Mouse (Mus musculus) heart, postnatal 0 days (tissue): ENCODE data around the gene Rnf151. TPM values are rescaled to one million over a fixed set of nuclear protein-coding genes. Genes with fewer than 3 reads are reported as not detected.
A peak's percentile ranks its signal among the peaks of the same experiment; 100 is the strongest.

ENCODE experiments used
- ATAC-seq: fragments of 200-750 bp; cut with Nextera tagmentation; 2 replicates; pipeline ENCODE4 v1.8.0; 2017; ENCODE audit warnings: low read depth, moderate number of reproducible peaks, moderate library complexity; ENCODE audit not compliant: insufficient read depth
- DNase-seq: peaks from one replicate; pipeline ENCODE4 v3.0.0-alpha.2; 2016; ENCODE audit warnings: low spot score
- H3K27ac ChIP-seq: fragments of 300-500 bp; sonication (generic); 2 replicates; pipeline ENCODE4 v1.5.1; 2014; ENCODE audit warnings: low read depth, mild to moderate bottlenecking
- H3K27me3 ChIP-seq: fragments of 300-500 bp; sonication (generic); 2 replicates; pipeline ENCODE4 v1.6.1; 2014; ENCODE audit warnings: low read length, mixed read lengths; ENCODE audit not compliant: control insufficient read depth, insufficient read depth
- H3K36me3 ChIP-seq: fragments of 300-500 bp; sonication (generic); replicated peaks from 2 replicates; pipeline ENCODE4 v1.6.1; 2014; ENCODE audit warnings: low read length, mixed read lengths; ENCODE audit not compliant: control insufficient read depth, insufficient read depth
- H3K4me1 ChIP-seq: fragments of 300-500 bp; sonication (generic); 2 replicates; pipeline ENCODE4 v1.6.1; 2014; ENCODE audit warnings: antibody characterized with exemption; ENCODE audit not compliant: control insufficient read depth, insufficient read depth
- H3K4me2 ChIP-seq: fragments of 300-500 bp; sonication (generic); 2 replicates; pipeline ENCODE4 v1.6.1; 2014; ENCODE audit warnings: low read depth, mild to moderate bottlenecking, low read length, moderate library complexity
- H3K4me3 ChIP-seq: fragments of 300-500 bp; sonication (generic); 2 replicates; pipeline ENCODE4 v1.5.1; 2014; ENCODE audit warnings: low read depth, low read length
- H3K9ac ChIP-seq: fragments of 300-500 bp; sonication (generic); replicated peaks from 2 replicates; pipeline ENCODE4 v1.6.1; 2014; ENCODE audit warnings: low read depth, low read length, mixed read lengths
- H3K9me3 ChIP-seq: fragments of 300-500 bp; sonication (generic); replicated peaks from 2 replicates; pipeline ENCODE4 v1.6.1; 2016; ENCODE audit warnings: low read length; ENCODE audit not compliant: control insufficient read depth
- CTCF ChIP-seq: IDR thresholded peaks from 2 replicates; pipeline ENCODE4 v1.5.1; 2016; ENCODE audit warnings: antibody characterized with exemption, control low read depth, low read depth
- EP300 ChIP-seq: IDR thresholded peaks from 2 replicates; pipeline ENCODE4 v1.6.1; 2016; ENCODE audit warnings: antibody characterized with exemption, low read depth
- WGBS: fragments of 180-500 bp; shearing (Covaris S2); extraction: QIAGEN DNeasy Blood & Tissue Kit; methylation state at CpG from one replicate; pipeline ENCODE4 v1.1.7; 2014; 5-methylcytosine and 5-hydroxymethylcytosine counted together
- polyA plus RNA-seq: library from polyadenylated mRNA; unstranded; fragments of >200 nt; fragmentation: Nextera tagmentation; extraction: Ambion mirVana; gene quantifications from 2 replicates; pipeline ENCODE4 v1.2.1, GENCODE M21; 2015
- total RNA-seq: library from RNA; depleted of rRNA; stranded (reverse); fragments of >200 nt; gene quantifications from 2 replicates; pipeline ENCODE4 v1.2.3, GENCODE M21; 2014; ENCODE audit warnings: low replicate concordance

The Rnf151 gene
- total and polyA plus RNA-seq, 2 experiments from 2014 or later, result not detected

- TF ChIP-seq EP300 (no peak), CTCF (no peak)
- DNase-seq, result no peak
- H3K4me3 ChIP-seq, result no peak overlapping the region
- peaks cover 18% of the 10 kb centered on the region for H3K4me1 ChIP-seq
- no peak overlapping the region for H3K27ac ChIP-seq
- no peaks in the 10 kb centered on the region for H3K9me3 ChIP-seq
- ATAC-seq, result no peak
- H3K4me2 ChIP-seq, result no peak overlapping the region
- 58% methylated on average over 9 of the region's 9 CpGs for WGBS
- H3K9ac ChIP-seq, result no peak overlapping the region
- H3K27me3 ChIP-seq, result no peaks in the 10 kb centered on the region
- peaks cover 36% of the 10 kb centered on the region for H3K36me3 ChIP-seq
Observed at GRCm38 (mm10) chr17:24698715-24699114, 19.1 kb downstream of the Rnf151 start.

DNA sequence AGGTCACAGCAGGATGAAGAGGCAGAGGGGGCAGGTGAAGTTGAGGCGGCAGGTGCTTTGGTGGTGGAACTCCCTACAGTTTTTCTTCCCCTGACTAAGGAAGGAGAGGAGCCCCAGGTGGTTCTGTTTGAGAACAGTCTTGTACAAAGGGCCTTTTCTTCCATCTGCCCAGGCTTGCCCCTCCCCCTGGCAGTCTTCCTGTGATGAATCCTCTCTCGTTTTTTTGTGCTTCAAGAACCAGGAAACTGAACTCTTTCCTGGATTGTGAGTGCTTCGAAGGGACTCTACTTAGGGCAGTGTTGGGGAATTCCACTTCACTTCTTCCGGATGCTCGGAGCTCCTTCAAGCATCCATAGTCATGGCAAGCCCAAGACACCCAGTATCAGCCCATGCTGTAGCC, 19.9 kb downstream of the Rnf151 start:
- H3K9ac ChIP-seq, result no peak overlapping the region
- no peak overlapping the region for H3K27ac ChIP-seq
- no peak for ATAC-seq
- H3K4me3 ChIP-seq, result no peak overlapping the region
- H3K36me3 ChIP-seq, result peaks cover 32% of the 10 kb centered on the region
- no peak overlapping the region for H3K4me2 ChIP-seq
- TF ChIP-seq CTCF, result no peak
- no peak for TF ChIP-seq EP300
- no peaks in the 10 kb centered on the region for H3K9me3 ChIP-seq
- peaks cover 18% of the 10 kb centered on the region for H3K4me1 ChIP-seq
- 16% methylated on average over 5 of the region's 5 CpGs for WGBS
- DNase-seq, result no peak
- no peaks in the 10 kb centered on the region for H3K27me3 ChIP-seq

DNA sequence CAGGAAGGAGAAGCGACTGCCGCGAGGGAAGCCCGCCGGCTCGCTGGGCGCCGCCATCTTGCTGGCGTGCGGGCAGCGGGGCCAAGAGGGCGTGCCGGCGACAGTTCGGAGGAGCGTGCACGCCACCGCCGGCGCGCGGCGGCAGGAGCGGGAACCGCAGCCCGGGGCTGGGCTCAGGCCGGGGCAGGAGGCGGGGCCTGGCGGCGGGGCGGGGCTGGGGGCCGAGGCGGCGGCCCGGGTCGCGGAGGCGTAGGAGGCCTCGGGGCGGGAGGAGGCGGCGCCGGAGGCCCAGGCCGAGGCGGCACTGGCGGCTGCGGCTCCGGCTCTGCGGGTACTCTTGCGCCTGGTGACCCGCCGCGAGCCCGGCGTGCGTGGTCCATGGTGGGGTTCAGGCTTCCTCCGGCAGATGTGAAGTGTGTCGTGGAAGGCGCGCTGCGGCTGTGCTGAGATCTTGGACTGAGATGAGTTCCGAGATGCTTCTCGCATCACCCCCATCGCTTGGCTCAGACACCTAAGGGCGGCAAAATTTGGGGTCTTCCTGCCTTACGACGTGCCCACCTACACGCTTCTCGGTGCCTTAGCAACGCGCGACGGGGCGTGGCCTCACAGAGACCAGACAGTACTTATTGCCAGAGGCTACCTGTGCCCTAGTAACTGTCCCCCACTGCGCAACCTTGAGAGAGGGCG, 21.7 kb downstream of the Rnf151 start, which contains the start of the genes Gfer and Noxo1:
TSS of gene Gfer (minus strand) at position 146 of the 687 bp plus-strand sequence.
TSS of gene Noxo1 (plus strand) at position 224 of the 687 bp plus-strand sequence.
- no peaks in the 10 kb centered on the region for H3K9me3 ChIP-seq
- H3K4me1 ChIP-seq, result peaks cover 18% of the 10 kb centered on the region
- peak within 1 kb of the TSS; percentile 87 for H3K4me3 ChIP-seq
- TF ChIP-seq CTCF (no peak), EP300 (no peak)
- H3K9ac ChIP-seq, result peak within 1 kb of the TSS; percentile 83
- under 1% methylated on average over 70 of the region's 76 CpGs for WGBS
- no peaks in the 10 kb centered on the region for H3K27me3 ChIP-seq
- H3K4me2 ChIP-seq, result peak within 1 kb of the TSS; percentile 73
- peak; percentile 94 for ATAC-seq
- H3K27ac ChIP-seq, result peak within 1 kb of the TSS; percentile 69
- peak; percentile 85 for DNase-seq
- H3K36me3 ChIP-seq, result peaks cover 14% of the 10 kb centered on the region

- TF ChIP-seq CTCF (no peak), EP300 (no peak)
- 10% methylated on average over 47 of the region's 51 CpGs for WGBS
Observed at GRCm38 (mm10) chr17:24695326-24696010, 22.4 kb downstream of the Rnf151 start.

DNA sequence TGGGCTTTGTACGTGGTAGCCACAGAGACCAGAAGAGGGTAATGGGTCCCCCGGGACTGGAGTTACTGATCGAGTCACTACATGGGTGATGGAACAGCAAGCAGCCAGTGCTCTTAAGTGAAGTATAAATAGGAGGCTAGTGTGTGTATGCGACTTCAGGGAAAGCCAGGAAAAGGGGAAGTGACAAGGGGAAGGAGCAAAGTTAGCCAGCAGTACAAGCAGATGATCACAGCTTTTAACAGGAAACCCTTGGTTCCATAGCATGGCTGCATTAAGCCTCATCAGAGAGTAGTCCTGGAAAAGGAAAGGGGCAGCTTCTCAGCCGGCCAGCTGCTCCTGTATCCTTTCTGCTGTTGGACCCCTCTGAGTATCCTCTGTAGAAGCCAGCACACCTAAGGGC, 25.5 kb downstream of the Rnf151 start:
- 83% methylated on average over 5 of the region's 5 CpGs for WGBS
- Histone ChIP-seq H3K27me3 (peaks cover 35% of the 10 kb centered on the region), H3K9ac (no peak overlapping the region), H3K4me3 (no peak overlapping the region), H3K27ac (no peak overlapping the region), H3K4me2 (no peak overlapping the region), H3K9me3 (no peaks in the 10 kb centered on the region), H3K36me3 (no peaks in the 10 kb centered on the region), H3K4me1 (peaks cover 23% of the 10 kb centered on the region)
- no peak for ATAC-seq
- TF ChIP-seq EP300, result no peak
- TF ChIP-seq CTCF, result no peak
- DNase-seq, result no peak

More at GRCm38 (mm10) chr17:24695326-24696010, 22.4 kb downstream of the Rnf151 start:
- peak overlapping the region; percentile 87 for H3K4me3 ChIP-seq
- H3K9me3 ChIP-seq, result no peaks in the 10 kb centered on the region
- H3K36me3 ChIP-seq, result peaks cover 7% of the 10 kb centered on the region
- ATAC-seq (peak; percentile 25), DNase-seq (no peak)
- peaks cover 4% of the 10 kb centered on the region for H3K27me3 ChIP-seq
- peak overlapping the region; percentile 73 for H3K4me2 ChIP-seq
- peak overlapping the region; percentile 83 for H3K9ac ChIP-seq
- peaks cover 18% of the 10 kb centered on the region for H3K4me1 ChIP-seq
- peak overlapping the region; percentile 69 for H3K27ac ChIP-seq
